Mouse (Mus musculus): Measurements from ENCODE around the gene Fam19a1. TPM values are rescaled to one million over a fixed set of nuclear protein-coding genes. Genes with fewer than 3 reads are reported as not detected.

The Fam19a1 gene
- total and polyA plus RNA-seq, 2 experiments from 2014 or later: 0.16 TPM; not detected in 1

DNA sequence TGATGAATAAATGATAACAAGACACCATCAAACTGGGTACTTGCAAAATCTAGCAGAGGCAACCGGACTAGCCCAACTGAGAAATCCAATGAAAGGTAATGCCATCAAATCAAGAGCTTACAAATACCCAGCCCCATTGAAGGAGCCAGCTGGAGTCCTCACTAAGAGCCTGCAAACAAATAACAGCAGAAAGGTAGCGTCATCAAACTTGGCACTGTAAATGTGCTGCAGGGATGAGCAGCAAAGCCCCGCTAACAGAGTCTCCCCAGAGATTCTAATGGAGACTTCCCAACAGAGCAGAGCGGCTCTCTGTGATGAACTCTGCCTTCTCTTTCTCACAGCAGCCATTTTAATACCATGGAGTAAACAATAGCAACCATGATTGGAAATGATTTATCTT is 305.9 kb downstream of the Fam19a1 start:
- no peak for ATAC-seq (ENCODE audit: insufficient read depth, low read depth)
- H3K9ac ChIP-seq (replicated peaks; ENCODE audit: low read depth, low read length): no peak overlapping the region
- no peaks in the 10 kb centered on the region for H3K9me3 ChIP-seq (replicated peaks; ENCODE audit: control insufficient read depth, low read length)
- DNase-seq (ENCODE audit: low spot score): no peak
- WGBS: 78% methylated on average over 4 of the region's 4 CpGs
- H3K4me2 ChIP-seq (ENCODE audit: low read depth, low read length): no peak overlapping the region
- H3K27me3 ChIP-seq (ENCODE audit: control insufficient read depth, insufficient read depth, low read length): no peaks in the 10 kb centered on the region
- H3K36me3 ChIP-seq (replicated peaks; ENCODE audit: control insufficient read depth, insufficient read depth, low read length): no peaks in the 10 kb centered on the region
- no peaks in the 10 kb centered on the region for H3K4me1 ChIP-seq (ENCODE audit: control insufficient read depth, insufficient read depth)
- TF ChIP-seq EP300 (IDR thresholded peaks at IDR 0.05; ENCODE audit: low read depth) (no peak), CTCF (IDR thresholded peaks at IDR 0.05; ENCODE audit: low read depth) (no peak)
- no peak overlapping the region for H3K4me3 ChIP-seq (ENCODE audit: low read depth, low read length)
- no peak overlapping the region for H3K27ac ChIP-seq (ENCODE audit: low read depth)

DNA sequence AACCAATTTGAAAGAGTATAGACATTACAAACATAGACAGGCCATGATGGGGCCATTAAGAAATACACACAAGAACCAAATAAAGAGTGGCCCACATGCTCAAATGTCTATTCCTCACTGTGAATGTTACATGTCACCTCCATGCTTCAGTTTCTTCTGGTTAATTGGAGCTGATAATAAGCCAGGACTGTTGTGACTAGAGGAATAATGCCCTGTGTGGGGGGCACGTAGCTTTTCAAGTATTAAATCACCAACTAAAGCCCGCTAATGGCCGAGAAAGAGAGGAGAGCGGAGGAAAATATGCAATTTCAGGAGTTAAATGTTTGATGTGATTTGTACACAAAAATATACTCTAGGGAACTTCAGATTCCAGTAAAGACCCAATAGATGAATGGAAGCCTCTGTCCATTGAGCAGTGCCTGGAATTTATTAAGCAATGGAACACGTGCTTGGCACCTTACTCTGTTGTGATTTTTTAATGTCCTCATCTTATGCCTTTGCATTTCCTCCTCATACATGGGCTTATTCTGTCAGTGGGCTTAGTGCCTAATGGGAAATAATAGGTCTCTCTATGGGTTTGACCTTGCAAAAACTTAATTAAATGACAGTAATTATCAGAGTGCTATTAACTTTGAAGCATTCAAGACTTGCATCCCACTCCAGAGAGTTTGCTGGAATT is 306.9 kb downstream of the Fam19a1 start:
- no peaks in the 10 kb centered on the region for H3K9me3 ChIP-seq (replicated peaks; ENCODE audit: control insufficient read depth, low read length)
- no peak overlapping the region for H3K27ac ChIP-seq (ENCODE audit: low read depth)
- H3K4me2 ChIP-seq (ENCODE audit: low read depth, low read length): no peak overlapping the region
- no peak for TF ChIP-seq CTCF (IDR thresholded peaks at IDR 0.05; ENCODE audit: low read depth)
- no peak for TF ChIP-seq EP300 (IDR thresholded peaks at IDR 0.05; ENCODE audit: low read depth)
- no peak overlapping the region for H3K4me3 ChIP-seq (ENCODE audit: low read depth, low read length)
- ATAC-seq (ENCODE audit: insufficient read depth, low read depth) (no peak), DNase-seq (ENCODE audit: low spot score) (no peak)
- H3K36me3 ChIP-seq (replicated peaks; ENCODE audit: control insufficient read depth, insufficient read depth, low read length): no peaks in the 10 kb centered on the region
- H3K9ac ChIP-seq (replicated peaks; ENCODE audit: low read depth, low read length): no peak overlapping the region
- WGBS: 80% methylated on average over 5 of the region's 5 CpGs
- H3K4me1 ChIP-seq (ENCODE audit: control insufficient read depth, insufficient read depth): no peaks in the 10 kb centered on the region
- no peaks in the 10 kb centered on the region for H3K27me3 ChIP-seq (ENCODE audit: control insufficient read depth, insufficient read depth, low read length)

DNA sequence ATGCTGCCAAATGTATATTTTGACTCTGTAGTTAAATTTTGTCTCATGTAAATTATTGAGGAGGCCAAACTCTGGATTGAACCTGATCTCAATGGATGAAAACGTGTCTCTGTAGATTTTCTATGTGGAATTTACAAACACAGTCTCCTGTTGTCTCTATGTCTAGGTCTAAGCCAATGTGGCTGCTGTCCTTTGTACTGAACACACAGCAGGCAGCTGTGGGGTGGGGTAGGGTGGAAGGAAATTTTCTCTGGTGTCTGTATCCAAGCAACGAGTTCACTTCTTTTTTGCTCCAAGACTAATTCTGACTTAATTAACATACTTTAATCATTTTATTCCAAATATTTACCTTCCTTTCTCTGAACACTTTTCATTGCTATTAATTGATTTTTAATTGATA is 307.6 kb downstream of the Fam19a1 start:
- H3K9me3 ChIP-seq (replicated peaks; ENCODE audit: control insufficient read depth, low read length): no peaks in the 10 kb centered on the region
- H3K4me3 ChIP-seq (ENCODE audit: low read depth, low read length): no peak overlapping the region
- ATAC-seq (ENCODE audit: insufficient read depth, low read depth) (no peak), DNase-seq (ENCODE audit: low spot score) (no peak)
- TF ChIP-seq CTCF (IDR thresholded peaks at IDR 0.05; ENCODE audit: low read depth) (no peak), EP300 (IDR thresholded peaks at IDR 0.05; ENCODE audit: low read depth) (no peak)
- WGBS: 35% methylated on average over 2 of the region's 2 CpGs
- H3K4me1 ChIP-seq (ENCODE audit: control insufficient read depth, insufficient read depth): no peaks in the 10 kb centered on the region
- no peaks in the 10 kb centered on the region for H3K36me3 ChIP-seq (replicated peaks; ENCODE audit: control insufficient read depth, insufficient read depth, low read length)
- no peaks in the 10 kb centered on the region for H3K27me3 ChIP-seq (ENCODE audit: control insufficient read depth, insufficient read depth, low read length)
- no peak overlapping the region for H3K27ac ChIP-seq (ENCODE audit: low read depth)
- H3K9ac ChIP-seq (replicated peaks; ENCODE audit: low read depth, low read length): no peak overlapping the region
- H3K4me2 ChIP-seq (ENCODE audit: low read depth, low read length): no peak overlapping the region

DNA sequence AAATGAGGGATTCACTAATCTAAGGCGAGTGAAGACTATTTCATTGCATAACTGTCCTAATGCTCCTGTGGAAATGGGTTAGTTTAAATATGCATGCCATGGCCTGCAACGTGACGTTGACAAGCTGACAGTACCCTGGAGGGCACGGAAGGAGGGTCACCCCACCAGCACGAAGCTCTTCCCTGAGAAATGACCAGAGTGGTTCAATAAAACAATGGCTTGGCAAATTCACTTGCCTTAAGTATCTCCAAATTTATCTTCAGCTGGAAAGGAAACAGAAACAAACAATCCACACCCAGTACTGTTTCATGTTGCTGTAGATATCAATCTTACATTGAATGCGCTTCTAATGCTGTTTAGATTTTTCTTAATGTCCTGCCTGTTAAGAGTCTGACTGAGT is 316.4 kb downstream of the Fam19a1 start:
- Histone ChIP-seq H3K9me3 (replicated peaks; ENCODE audit: control insufficient read depth, low read length) (no peaks in the 10 kb centered on the region), H3K36me3 (replicated peaks; ENCODE audit: control insufficient read depth, insufficient read depth, low read length) (no peaks in the 10 kb centered on the region), H3K4me1 (ENCODE audit: control insufficient read depth, insufficient read depth) (no peaks in the 10 kb centered on the region), H3K4me2 (ENCODE audit: low read depth, low read length) (no peak overlapping the region), H3K27me3 (ENCODE audit: control insufficient read depth, insufficient read depth, low read length) (no peaks in the 10 kb centered on the region), H3K4me3 (ENCODE audit: low read depth, low read length) (no peak overlapping the region), H3K9ac (replicated peaks; ENCODE audit: low read depth, low read length) (no peak overlapping the region), H3K27ac (ENCODE audit: low read depth) (no peak overlapping the region)
- DNase-seq (ENCODE audit: low spot score) (no peak), ATAC-seq (ENCODE audit: insufficient read depth, low read depth) (no peak)
- TF ChIP-seq CTCF (IDR thresholded peaks at IDR 0.05; ENCODE audit: low read depth) (no peak), EP300 (IDR thresholded peaks at IDR 0.05; ENCODE audit: low read depth) (no peak)
- 57% methylated on average over 6 of the region's 6 CpGs for WGBS

DNA sequence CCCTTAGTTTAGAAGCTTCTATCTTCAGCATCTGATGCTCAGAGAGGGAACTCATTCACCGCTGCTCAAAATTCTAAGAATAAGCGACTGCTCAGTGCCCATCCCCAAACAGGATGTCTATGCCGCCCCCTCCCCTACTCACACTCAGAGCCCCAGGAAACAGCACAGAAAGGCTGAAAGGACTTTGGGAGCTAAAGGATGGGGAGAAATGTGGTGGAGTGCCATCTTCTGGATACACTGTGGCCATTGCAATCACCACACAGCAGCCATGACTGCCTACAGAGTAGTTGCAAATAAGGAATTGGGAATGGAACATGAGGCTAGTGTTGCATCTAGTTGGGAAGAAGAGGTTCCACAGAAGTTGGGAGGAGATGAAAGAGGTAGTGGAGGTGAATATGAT is 319.4 kb downstream of the Fam19a1 start:
- DNase-seq (ENCODE audit: low spot score): no peak
- 38% methylated on average over 3 of the region's 3 CpGs for WGBS

DNA sequence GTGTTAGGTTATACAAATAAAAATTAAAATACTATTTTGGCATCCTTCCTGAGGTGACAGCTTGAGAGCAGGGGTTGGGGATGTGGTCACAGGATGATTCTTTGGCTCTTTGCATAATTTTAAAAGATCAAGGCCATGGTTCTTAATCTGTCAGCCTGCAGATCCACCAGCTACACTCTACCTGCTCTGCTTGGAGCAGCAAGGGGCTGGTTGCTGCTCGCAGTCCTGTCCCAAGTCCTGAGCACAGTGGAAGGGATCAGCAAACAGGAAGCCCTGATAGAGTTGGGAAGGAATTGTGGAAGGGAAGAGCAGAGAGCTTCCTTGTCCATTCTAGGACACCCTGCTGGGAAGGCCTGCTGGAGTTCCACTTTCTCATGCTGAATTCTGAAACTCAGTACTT is 320.9 kb downstream of the Fam19a1 start:
- no peak for ATAC-seq (ENCODE audit: insufficient read depth, low read depth)
- no peaks in the 10 kb centered on the region for H3K36me3 ChIP-seq (replicated peaks; ENCODE audit: control insufficient read depth, insufficient read depth, low read length)
- H3K4me2 ChIP-seq (ENCODE audit: low read depth, low read length): no peak overlapping the region
- no peaks in the 10 kb centered on the region for H3K9me3 ChIP-seq (replicated peaks; ENCODE audit: control insufficient read depth, low read length)
- no peaks in the 10 kb centered on the region for H3K4me1 ChIP-seq (ENCODE audit: control insufficient read depth, insufficient read depth)
- no peak for DNase-seq (ENCODE audit: low spot score)
- H3K27ac ChIP-seq (ENCODE audit: low read depth): no peak overlapping the region
- no peak overlapping the region for H3K4me3 ChIP-seq (ENCODE audit: low read depth, low read length)
- H3K9ac ChIP-seq (replicated peaks; ENCODE audit: low read depth, low read length): no peak overlapping the region
- TF ChIP-seq CTCF (IDR thresholded peaks at IDR 0.05; ENCODE audit: low read depth) (no peak), EP300 (IDR thresholded peaks at IDR 0.05; ENCODE audit: low read depth) (no peak)
- WGBS: 64% methylated on average over 1 of the region's 1 CpGs
- no peaks in the 10 kb centered on the region for H3K27me3 ChIP-seq (ENCODE audit: control insufficient read depth, insufficient read depth, low read length)

More for the DNA sequence above, 319.4 kb downstream of the Fam19a1 start:
- no peaks in the 10 kb centered on the region for H3K36me3 ChIP-seq (replicated peaks; ENCODE audit: control insufficient read depth, insufficient read depth, low read length)
- no peak for TF ChIP-seq EP300 (IDR thresholded peaks at IDR 0.05; ENCODE audit: low read depth)
- TF ChIP-seq CTCF (IDR thresholded peaks at IDR 0.05; ENCODE audit: low read depth): peak; percentile 41
- no peak overlapping the region for H3K9ac ChIP-seq (replicated peaks; ENCODE audit: low read depth, low read length)
- H3K27ac ChIP-seq (ENCODE audit: low read depth): no peak overlapping the region
- no peaks in the 10 kb centered on the region for H3K27me3 ChIP-seq (ENCODE audit: control insufficient read depth, insufficient read depth, low read length)
- no peaks in the 10 kb centered on the region for H3K4me1 ChIP-seq (ENCODE audit: control insufficient read depth, insufficient read depth)
- no peak overlapping the region for H3K4me3 ChIP-seq (ENCODE audit: low read depth, low read length)
- no peaks in the 10 kb centered on the region for H3K9me3 ChIP-seq (replicated peaks; ENCODE audit: control insufficient read depth, low read length)
- H3K4me2 ChIP-seq (ENCODE audit: low read depth, low read length): no peak overlapping the region
- no peak for ATAC-seq (ENCODE audit: insufficient read depth, low read depth)
